Mouse (Mus musculus) embryonic stem cell, embryonic (primary cell): ENCODE measurements around the gene Arap1.

ENCODE experiments used
- CTCF ChIA-PET, 4 experiments: fragments of 300-600 bp in 2 of 4; fragments of 350-600 bp in 2 of 4; sonication (Branson Sonifier 250); formaldehyde crosslinking; loops; one replicate each; lab custom pipeline; 2022; ENCODE audit warnings: inconsistent platforms in 2 of 4; lab: Charles Lee
- POLR2A ChIA-PET, 4 experiments: fragments of 300-600 bp in 2 of 4; fragments of 350-600 bp in 2 of 4; sonication (Branson Sonifier 250); formaldehyde crosslinking; loops; one replicate each; lab custom pipeline; 2022; ENCODE audit warnings: antibody characterized with exemption in 4 of 4, inconsistent platforms in 1 of 4; lab: Charles Lee

The Arap1 gene

GRCm38 (mm10) chr7:101456318-101456717 is 108.5 kb downstream of the Arap1 start:
- ChIA-PET POLR2A (interaction anchor here in 2 of 4 experiments (0.7 to 1.1 kb wide), 2 partner anchors 28 to 145 kb away, joined by 3 to 6 read pairs; no protein-coding TSS in a partner anchor), CTCF (interaction anchor here in 2 of 4 experiments (0.6 to 0.7 kb wide), 3 partner anchors 177 to 512 kb away, joined by 3 to 6 read pairs (median 3); no protein-coding TSS in a partner anchor)

- CTCF ChIA-PET, result interaction anchor here in 3 of 4 experiments (0.6 to 1.3 kb wide), 6 partner anchors 44 to 550 kb away, joined by 3 to 8 read pairs (median 3); no protein-coding TSS in a partner anchor
Measured at GRCm38 (mm10) chr7:101456789-101457188, 108.9 kb downstream of the Arap1 start.

GRCm38 (mm10) chr7:101457283-101457682 is 109.4 kb downstream of the Arap1 start:
- ChIA-PET CTCF (interaction anchor here in 3 of 4 experiments (0.6 to 1.3 kb wide), 7 partner anchors 29 to 551 kb away, joined by 3 to 8 read pairs (median 3); no protein-coding TSS in a partner anchor), POLR2A (interaction anchor here in 3 of 4 experiments (0.6 to 1.4 kb wide), 4 partner anchors 29 to 146 kb away, joined by 3 to 6 read pairs (median 3); no protein-coding TSS in a partner anchor)

More at GRCm38 (mm10) chr7:101456789-101457188, 108.9 kb downstream of the Arap1 start:
- POLR2A ChIA-PET, result interaction anchor here in 3 of 4 experiments (0.7 to 1.4 kb wide), 3 partner anchors 29 to 146 kb away, joined by 3 to 6 read pairs (median 3); no protein-coding TSS in a partner anchor

GRCm38 (mm10) chr7:101457801-101458200 is 109.9 kb downstream of the Arap1 start:
- CTCF ChIA-PET, result interaction anchor here in 2 of 4 experiments (1.1 to 1.3 kb wide), 2 partner anchors 30 to 406 kb away, joined by 3 read pairs; no protein-coding TSS in a partner anchor
- POLR2A ChIA-PET, result interaction anchor here in 2 of 4 experiments (0.6 to 1.4 kb wide), 2 partner anchors 45 to 125 kb away, joined by 3 read pairs; no protein-coding TSS in a partner anchor

GRCm38 (mm10) chr7:101458278-101458781 is 110.5 kb downstream of the Arap1 start:
- ChIA-PET POLR2A (interaction anchor here in 1 of 4 experiments (1.4 kb wide), 1 partner anchor 45 kb away, joined by 3 read pairs; no protein-coding TSS in a partner anchor), CTCF (interaction anchor here in 1 of 4 experiments (1.1 kb wide), 1 partner anchor 31 kb away, joined by 3 read pairs; no protein-coding TSS in a partner anchor)

GRCm38 (mm10) chr7:101459305-101459813 is 111.5 kb downstream of the Arap1 start:
- CTCF ChIA-PET, result interaction anchor here in 1 of 4 experiments (0.6 kb wide), 1 partner anchor 79 kb away, joined by 6 read pairs; no protein-coding TSS in a partner anchor
- POLR2A ChIA-PET, result interaction anchor here in 2 of 4 experiments (0.6 kb wide), 2 partner anchors 17 to 492 kb away, joined by 3 to 4 read pairs; no protein-coding TSS in a partner anchor

- ChIA-PET POLR2A (interaction anchor here in 1 of 4 experiments (0.6 kb wide), 1 partner anchor 18 kb away, joined by 4 read pairs; no protein-coding TSS in a partner anchor), CTCF (no interaction called here)
Measured at GRCm38 (mm10) chr7:101459923-101460607, 112.2 kb downstream of the Arap1 start.

GRCm38 (mm10) chr7:101460608-101460957 is 112.7 kb downstream of the Arap1 start:
- POLR2A ChIA-PET, result no interaction called here
- CTCF ChIA-PET, result interaction anchor here in 2 of 4 experiments (0.6 kb wide), 2 partner anchors 362 to 1151 kb away, joined by 3 to 4 read pairs; no protein-coding TSS in a partner anchor

- ChIA-PET CTCF (interaction anchor here in 1 of 4 experiments (1.0 kb wide), 1 partner anchor 10 kb away, joined by 4 read pairs; no protein-coding TSS in a partner anchor), POLR2A (interaction anchor here in 1 of 4 experiments (1.1 kb wide), 1 partner anchor 10 kb away, joined by 3 read pairs; no protein-coding TSS in a partner anchor)
Measured at GRCm38 (mm10) chr7:101461571-101461970, 113.7 kb downstream of the Arap1 start.
